Mouse (Mus musculus) erythroblast, embryonic 14.5 days (primary cell): ENCODE measurements around the gene Ethe1.

Experiments
- GATA1 ChIP-seq: IDR thresholded peaks from 2 replicates; pipeline ENCODE4 v1.6.1; 2012; ENCODE audit warnings: low read length, inconsistent platforms, mixed read lengths
- TAL1 ChIP-seq: IDR thresholded peaks from 3 replicates; pipeline ENCODE4 v1.6.1; 2012; ENCODE audit warnings: low read length, inconsistent platforms, mixed read lengths

GRCm38 (mm10) chr7:24586828-24587227, 515 bp upstream of the Ethe1 start:
- TF ChIP-seq TAL1 (no peak), GATA1 (no peak)
